Mouse (Mus musculus) NIH3T3 (cell line): ENCODE measurements around the gene Khdc4.
"Not testable (repeated sequence)": the region's sequence is repeated elsewhere in the genome, so short reads cannot be mapped to it uniquely, and the experiment has no call there.

Experiments
- DNase-seq: peaks from one replicate; pipeline ENCODE4 v3.0.0-alpha.2; 2012; ENCODE audit warnings: low read depth

Gene Khdc4

GRCm38 (mm10) chr3:88658441-88659127 lies 27.0 kb upstream of the Khdc4 start:
- no peak for DNase-seq

- DNase-seq: no peak
Measured at GRCm38 (mm10) chr3:88659798-88660197, 25.8 kb upstream of the Khdc4 start.

DNA sequence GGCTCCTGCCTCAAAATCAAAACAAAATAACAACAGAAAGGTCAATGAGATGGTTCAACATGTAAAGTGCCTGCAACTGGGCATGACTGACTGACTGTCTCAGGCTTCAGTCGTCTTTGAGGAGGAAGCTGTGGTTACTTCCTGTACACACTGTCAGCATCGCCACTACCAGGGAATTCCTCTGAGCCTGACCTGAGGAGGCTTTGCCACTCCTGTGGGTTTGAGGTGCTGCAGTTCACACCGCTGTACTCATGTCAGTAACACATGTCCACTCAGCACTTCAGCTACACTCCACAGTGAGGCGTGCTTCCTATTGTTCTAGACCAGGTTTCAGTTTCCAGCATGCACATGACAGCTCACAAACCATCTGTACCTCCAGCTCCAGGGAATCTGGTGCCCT lies 21.5 kb upstream of the Khdc4 start:
- no peak for DNase-seq

GRCm38 (mm10) chr3:88677399-88677798 lies 8.2 kb upstream of the Khdc4 start:
- peak; percentile 92 for DNase-seq

DNA sequence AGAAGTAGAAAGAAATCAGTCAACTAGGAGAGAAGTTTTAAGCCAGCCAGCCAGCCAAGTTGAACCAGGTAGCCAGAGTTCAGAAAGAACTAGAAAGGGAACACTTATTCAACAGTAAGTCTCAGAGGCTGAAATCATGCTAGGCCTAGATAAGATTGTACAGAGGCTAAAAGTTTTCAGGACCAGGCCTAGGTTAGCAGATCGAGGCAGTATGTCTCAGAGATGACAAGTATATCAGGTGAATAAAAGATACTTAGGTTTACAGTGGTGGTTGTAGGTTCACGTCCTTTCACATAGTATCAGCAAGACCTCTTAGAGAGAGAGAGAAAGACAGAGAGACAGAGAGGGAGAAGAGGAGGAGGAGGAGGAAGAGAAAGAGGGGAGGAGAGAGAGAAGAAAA lies 1.8 kb upstream of the Khdc4 start:
- peak; percentile 8 for DNase-seq

DNA sequence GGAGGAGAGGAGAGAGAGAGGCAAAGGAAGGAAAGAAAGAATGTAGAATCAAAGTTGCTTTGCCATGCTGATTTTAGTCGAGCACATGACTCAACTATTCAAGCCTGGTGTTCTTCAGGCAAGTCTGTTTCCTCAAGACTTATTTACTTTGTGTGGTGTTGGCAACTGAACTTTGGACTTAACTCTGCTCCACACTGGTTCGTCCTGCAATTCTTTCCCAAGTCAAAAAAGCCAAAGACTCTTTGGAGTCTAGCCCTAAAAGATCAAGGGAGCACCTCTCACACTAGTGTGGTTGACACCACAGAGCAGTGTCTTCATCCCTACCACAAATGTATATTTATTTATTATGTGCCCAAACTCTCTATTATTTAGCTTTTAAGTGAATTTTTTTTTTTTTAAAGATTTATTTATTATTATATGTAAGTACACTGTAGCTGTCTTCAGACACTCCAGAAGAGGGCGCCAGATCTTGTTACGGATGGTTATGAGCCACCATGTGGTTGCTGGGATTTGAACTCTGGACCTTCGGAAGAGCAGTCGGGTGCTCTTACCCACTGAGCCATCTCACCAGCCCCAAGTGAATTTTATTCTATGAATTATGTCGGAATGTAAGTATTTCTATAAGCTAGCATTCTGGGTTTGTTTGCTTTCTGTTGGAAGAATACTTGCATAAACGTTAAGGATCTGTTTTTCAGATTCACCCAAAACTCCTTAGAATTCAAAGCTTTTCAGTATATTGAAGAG lies 1.2 kb upstream of the Khdc4 start:
- peak; percentile 34 for DNase-seq

DNA sequence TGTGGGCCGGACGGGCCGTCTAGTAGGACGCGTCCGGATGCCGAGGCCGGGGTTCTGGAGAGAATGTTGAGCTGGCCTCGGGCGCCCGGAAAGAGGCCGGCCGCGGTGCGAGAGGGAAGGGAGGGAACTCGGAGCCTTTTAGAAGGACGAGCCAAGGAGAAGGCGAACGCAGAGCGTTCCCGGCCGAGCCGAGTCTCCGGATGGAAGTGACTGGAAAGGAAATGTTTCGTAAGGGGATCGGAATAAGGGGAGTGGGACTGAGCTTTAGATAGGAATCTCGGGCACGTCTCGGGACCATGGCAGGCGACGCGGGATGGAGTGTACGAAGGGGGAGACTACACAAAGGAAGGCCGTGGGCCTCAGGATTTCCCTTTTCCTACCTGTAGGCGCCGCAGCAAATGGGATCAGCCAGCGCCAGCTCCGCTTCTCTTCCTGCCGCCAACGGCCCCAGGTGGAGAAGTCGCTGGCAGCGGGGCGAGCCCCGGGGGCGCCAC lies 402 bp downstream of the Khdc4 start:
- DNase-seq: peak; percentile 71

GRCm38 (mm10) chr3:88686734-88687611 lies 1.4 kb downstream of the Khdc4 start:
- DNase-seq: no peak

DNA sequence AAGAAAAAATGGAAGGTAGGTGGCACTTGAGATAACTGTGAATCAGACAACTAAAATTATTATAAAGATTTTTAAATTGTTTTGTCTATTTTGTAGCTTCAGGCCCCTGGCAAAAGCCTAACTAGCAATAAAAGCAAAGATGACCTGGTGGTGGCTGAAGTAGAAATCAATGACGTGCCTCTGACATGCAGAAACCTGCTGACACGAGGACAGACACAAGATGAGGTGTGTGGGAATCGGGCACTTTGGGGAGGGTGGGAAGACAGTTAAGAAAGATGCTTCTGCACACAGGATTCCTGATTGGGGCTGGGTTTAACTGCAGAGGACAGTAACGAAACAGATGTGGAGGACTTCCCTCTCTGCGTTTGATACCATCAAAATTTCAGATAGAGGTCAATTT lies 3.5 kb downstream of the Khdc4 start:
- DNase-seq: no peak

- DNase-seq: no peak
Measured at GRCm38 (mm10) chr3:88695545-88695944, 9.9 kb downstream of the Khdc4 start.

- no peak for DNase-seq
Measured at GRCm38 (mm10) chr3:88698051-88698450, 12.4 kb downstream of the Khdc4 start.

DNA sequence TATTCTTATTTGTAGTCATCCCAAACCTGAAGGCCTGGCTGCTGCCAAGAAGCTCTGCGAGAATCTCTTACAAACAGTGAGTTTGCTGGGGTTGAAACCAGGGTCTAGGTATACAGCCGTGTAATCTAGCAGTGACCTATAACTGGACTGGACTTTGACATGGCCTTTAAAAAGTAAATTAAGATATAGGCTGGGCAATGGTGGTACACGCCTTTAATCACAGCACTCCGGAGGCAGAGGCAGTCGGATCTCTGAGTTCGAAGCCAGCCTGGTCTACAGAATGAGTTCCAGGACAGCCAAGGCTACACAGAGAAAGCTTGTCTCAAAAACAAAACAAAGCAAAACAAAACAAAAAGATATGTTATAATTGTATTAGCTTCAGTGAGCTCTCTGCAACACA lies 13.2 kb downstream of the Khdc4 start:
- DNase-seq: no peak

GRCm38 (mm10) chr3:88700247-88700646 lies 14.6 kb downstream of the Khdc4 start:
- no peak for DNase-seq

DNA sequence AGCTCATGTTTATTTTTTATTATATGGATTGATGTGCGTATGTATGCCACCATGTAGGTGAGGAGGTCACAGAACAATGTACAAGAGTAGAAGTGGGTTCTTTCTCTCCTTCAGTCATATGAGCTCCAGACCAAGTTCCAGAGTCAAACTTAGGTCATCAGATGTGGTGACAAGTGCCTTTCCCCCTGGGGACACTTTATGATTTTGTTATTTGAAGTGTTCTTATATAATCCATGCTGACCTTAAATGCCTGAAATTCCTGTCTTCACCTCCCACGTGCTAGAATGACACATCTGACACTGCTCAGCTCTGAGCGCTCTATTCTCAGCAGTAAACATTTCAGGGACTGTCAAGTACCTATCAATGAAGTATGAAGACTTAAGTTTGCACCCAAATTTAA lies 15.6 kb downstream of the Khdc4 start:
- no peak for DNase-seq

DNA sequence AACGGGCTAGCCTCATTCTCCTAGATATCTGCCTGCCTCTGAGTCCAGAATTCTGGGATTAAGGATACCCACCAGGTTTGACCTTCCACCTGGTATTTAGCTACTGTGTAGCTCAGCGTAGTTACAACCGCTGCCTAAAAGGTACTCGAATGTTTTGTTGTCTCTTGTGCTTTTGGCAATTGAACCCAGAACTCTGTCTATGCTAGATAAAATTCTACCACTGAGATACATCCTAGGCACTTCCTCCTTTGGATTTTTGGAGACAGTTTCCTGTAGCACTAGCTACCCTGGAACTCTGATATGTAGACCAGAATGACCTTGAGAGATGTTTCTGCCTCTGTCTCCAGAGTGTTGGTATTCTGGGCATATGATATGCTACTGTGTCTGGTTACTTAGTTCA lies 28.1 kb downstream of the Khdc4 start:
- no peak for DNase-seq

GRCm38 (mm10) chr3:88714725-88715124 lies 29.1 kb downstream of the Khdc4 start:
- no peak for DNase-seq

DNA sequence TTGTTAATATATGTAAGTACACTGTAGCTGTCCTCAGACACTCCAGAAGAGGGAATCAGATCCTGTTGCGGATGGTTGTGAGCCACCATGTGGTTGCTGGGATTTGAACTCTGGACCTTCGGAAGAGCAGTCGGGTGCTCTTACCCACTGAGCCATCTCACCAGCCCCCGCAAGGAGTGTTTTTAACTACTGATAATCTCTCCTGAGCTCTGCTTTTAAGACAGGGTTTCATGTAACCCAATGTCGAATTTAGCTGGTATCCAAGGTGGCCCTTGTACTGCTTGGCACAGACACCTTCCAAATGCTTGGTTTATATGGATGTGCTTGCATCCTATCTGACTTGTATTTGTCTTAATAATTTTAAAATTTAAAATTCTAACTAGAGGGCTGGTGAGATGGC lies 30.1 kb downstream of the Khdc4 start:
- not testable (repeated sequence) for DNase-seq

GRCm38 (mm10) chr3:88716399-88717197 lies 31.0 kb downstream of the Khdc4 start, which contains the start of gene Rit1:
Rit1 (plus strand) TSS chr3:88716838.
- DNase-seq: peak; percentile 92

DNA sequence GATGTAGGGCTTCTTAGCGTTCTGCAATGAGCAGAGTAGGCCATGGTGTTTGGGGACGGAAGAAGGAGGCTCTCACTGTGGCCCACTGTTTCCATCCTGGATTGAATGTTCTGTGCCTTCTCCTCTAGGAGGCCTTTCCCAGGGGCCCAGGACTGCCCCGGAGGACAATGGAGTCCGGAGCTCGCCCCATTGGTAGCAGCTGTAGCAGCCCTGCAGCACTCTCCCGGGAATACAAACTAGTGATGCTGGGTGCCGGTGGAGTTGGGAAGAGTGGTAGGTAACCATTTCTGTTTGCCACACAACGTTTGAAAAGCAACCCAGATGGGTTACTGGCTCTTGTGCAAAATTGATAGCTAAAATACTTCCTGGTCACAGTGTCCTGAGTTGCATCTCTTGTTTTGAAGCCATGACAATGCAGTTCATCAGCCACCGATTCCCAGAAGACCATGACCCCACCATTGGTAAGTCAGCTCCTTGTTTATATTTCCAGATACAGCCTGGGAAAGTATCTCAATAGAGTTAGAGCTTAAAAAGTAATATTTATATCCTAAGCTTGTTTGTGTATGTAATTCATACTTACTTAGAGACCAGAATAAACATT lies 31.7 kb downstream of the Khdc4 start:
- DNase-seq: peak; percentile 56

GRCm38 (mm10) chr3:88717831-88718230 lies 32.2 kb downstream of the Khdc4 start:
- peak; percentile 22 for DNase-seq

- DNase-seq: no peak
Measured at GRCm38 (mm10) chr3:88719098-88719497, 33.5 kb downstream of the Khdc4 start.
